Mouse (Mus musculus) heart, embryonic 14.5 days (tissue): ENCODE measurements around the gene Slc7a14. TPM values are rescaled to one million over a fixed set of nuclear protein-coding genes. Genes with fewer than 3 reads are reported as not detected.
A peak's percentile ranks its signal among the peaks of the same experiment; 100 is the strongest.

ENCODE experiments used
- ATAC-seq: fragments of 200-750 bp; cut with Nextera tagmentation; 2 replicates; pipeline ENCODE4 v1.8.0; 2017; ENCODE audit warnings: low read depth, moderate TSS enrichment; ENCODE audit not compliant: insufficient number of reproducible peaks, insufficient read depth, low FRiP score
- H3K27ac ChIP-seq, 2 experiments: fragments of 200-500 bp in 1 of 2; fragments of 300-500 bp in 1 of 2; sonication (generic) in 1 of 2; replicated peaks in 1 of 2; 2 replicates each; pipeline ENCODE4 v1.5.1; 2012 to 2014; ENCODE audit warnings: low read depth in 2 of 2, low read length in 2 of 2, control low read depth in 1 of 2, mild to moderate bottlenecking in 1 of 2, mixed read lengths in 1 of 2; ENCODE audit not compliant: control insufficient read depth in 1 of 2, insufficient read depth in 1 of 2
- H3K27me3 ChIP-seq: fragments of 300-500 bp; sonication (generic); 2 replicates; pipeline ENCODE4 v1.6.1; 2014; ENCODE audit warnings: mild to moderate bottlenecking, low read length, control low read depth; ENCODE audit not compliant: control insufficient read depth, insufficient read depth
- H3K36me3 ChIP-seq: fragments of 300-500 bp; sonication (generic); 2 replicates; pipeline ENCODE4 v1.6.1; 2014; ENCODE audit warnings: mild to moderate bottlenecking, control low read depth, low read length, mixed read lengths; ENCODE audit not compliant: control insufficient read depth, insufficient read depth
- H3K4me1 ChIP-seq, 2 experiments: fragments of 200-500 bp in 1 of 2; fragments of 300-500 bp in 1 of 2; sonication (generic) in 1 of 2; 2 replicates each; pipeline ENCODE4 v1.6.1; 2012 to 2014; ENCODE audit warnings: low read length in 2 of 2, control low read depth in 1 of 2, mixed read lengths in 1 of 2; ENCODE audit not compliant: control insufficient read depth in 2 of 2, insufficient read depth in 2 of 2
- H3K4me2 ChIP-seq: fragments of 300-500 bp; sonication (generic); 2 replicates; pipeline ENCODE4 v1.6.1; 2014; ENCODE audit warnings: mild to moderate bottlenecking, low read length
- H3K4me3 ChIP-seq, 2 experiments: fragments of 200-500 bp in 1 of 2; fragments of 300-500 bp in 1 of 2; sonication (generic) in 1 of 2; 2 replicates each; pipeline ENCODE4 v1.5.1; 2012 to 2014; ENCODE audit warnings: low read length in 2 of 2, mild to moderate bottlenecking in 2 of 2, control low read depth in 1 of 2, low read depth in 1 of 2, moderate library complexity in 1 of 2; ENCODE audit not compliant: control insufficient read depth in 1 of 2, insufficient read depth in 1 of 2
- H3K9ac ChIP-seq: fragments of 300-500 bp; sonication (generic); 2 replicates; pipeline ENCODE4 v1.6.1; 2014; ENCODE audit warnings: mild to moderate bottlenecking, low read length
- H3K9me3 ChIP-seq: fragments of 300-500 bp; sonication (generic); 2 replicates; pipeline ENCODE4 v1.6.1; 2016; ENCODE audit warnings: low read length, control low read depth; ENCODE audit not compliant: control insufficient read depth
- WGBS: fragments of 180-500 bp; shearing (Covaris S2); extraction: QIAGEN DNeasy Blood & Tissue Kit; methylation state at CpG from one replicate; pipeline ENCODE4 v1.1.7; 2014; 5-methylcytosine and 5-hydroxymethylcytosine counted together
- polyA plus RNA-seq: library from polyadenylated mRNA; unstranded; fragments of >200 nt; fragmentation: Nextera tagmentation; extraction: Ambion mirVana; gene quantifications from 2 replicates; pipeline ENCODE4 v1.2.1, GENCODE M21; 2014

The Slc7a14 gene
- 0.62 and 0.66 TPM in 2 replicates for polyA plus RNA-seq

GRCm38 (mm10) chr3:31309934-31310787 lies at the start of gene Slc7a14:
Gene Slc7a14, minus strand, starts transcription at chr3:31310378.
- H3K4me2 ChIP-seq = peak within 1 kb of the TSS; percentile 35
- no peaks in the 10 kb centered on the region for H3K9me3 ChIP-seq
- H3K4me1 ChIP-seq = peaks cover 0 to 3% of the 10 kb centered on the region in 2 experiments; a peak in 1 of 4 replicates
- H3K27ac ChIP-seq = no peak within 1 kb of the TSS
- WGBS = 2% methylated on average over 33 of the region's 38 CpGs
- no peak within 1 kb of the TSS for H3K9ac ChIP-seq
- H3K36me3 ChIP-seq = no peaks in the 10 kb centered on the region
- H3K4me3 ChIP-seq = peak within 1 kb of the TSS; percentile 5 to 19; a peak in 3 of 4 replicates
- peaks cover 42% of the 10 kb centered on the region for H3K27me3 ChIP-seq
- no peak for ATAC-seq

GRCm38 (mm10) chr3:31346540-31346939 lies 36.4 kb upstream of the Slc7a14 start:
- Histone ChIP-seq H3K4me3 (no peak overlapping the region), H3K4me1 (no peaks in the 10 kb centered on the region), H3K9ac (no peak overlapping the region), H3K27me3 (no peaks in the 10 kb centered on the region), H3K36me3 (no peaks in the 10 kb centered on the region), H3K4me2 (no peak overlapping the region), H3K9me3 (no peaks in the 10 kb centered on the region), H3K27ac (no peak overlapping the region)
- no peak for ATAC-seq
- WGBS = 57% methylated on average over 4 of the region's 4 CpGs

DNA sequence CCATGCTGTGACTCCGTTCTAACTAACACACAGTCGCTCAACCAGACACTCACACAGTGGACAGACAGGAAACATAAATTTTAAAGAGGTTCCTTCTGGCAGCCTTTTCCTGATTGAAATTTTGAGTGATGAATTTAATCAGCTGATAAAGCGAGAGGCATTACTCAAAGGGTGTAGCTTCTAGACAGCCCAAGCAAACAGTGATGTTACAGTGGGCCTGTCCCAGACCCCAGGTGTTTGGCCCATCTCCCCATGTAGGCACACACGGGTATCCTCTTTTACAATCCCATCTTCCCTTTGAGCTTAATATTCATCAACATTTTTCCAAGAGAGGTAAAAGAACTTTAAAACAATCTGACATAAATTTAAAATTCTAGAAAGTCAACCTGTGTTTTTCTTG lies 35.6 kb upstream of the Slc7a14 start:
- H3K27ac ChIP-seq = no peak overlapping the region
- H3K36me3 ChIP-seq = no peaks in the 10 kb centered on the region
- ATAC-seq = no peak
- H3K4me3 ChIP-seq = no peak overlapping the region
- no peak overlapping the region for H3K4me2 ChIP-seq
- H3K27me3 ChIP-seq = no peaks in the 10 kb centered on the region
- H3K4me1 ChIP-seq = no peaks in the 10 kb centered on the region
- 66% methylated on average over 4 of the region's 4 CpGs for WGBS
- H3K9me3 ChIP-seq = no peaks in the 10 kb centered on the region
- H3K9ac ChIP-seq = no peak overlapping the region

- Histone ChIP-seq H3K9me3 (no peaks in the 10 kb centered on the region; the same call in 1 of the 2 replicates), H3K27ac (no peak overlapping the region), H3K4me2 (no peak overlapping the region), H3K27me3 (no peaks in the 10 kb centered on the region), H3K9ac (no peak overlapping the region), H3K36me3 (no peaks in the 10 kb centered on the region), H3K4me3 (no peak overlapping the region), H3K4me1 (no peaks in the 10 kb centered on the region)
- 53% methylated on average over 3 of the region's 3 CpGs for WGBS
- no peak for ATAC-seq
Measured at GRCm38 (mm10) chr3:31339236-31339635, 29.1 kb upstream of the Slc7a14 start.

- H3K36me3 ChIP-seq = no peaks in the 10 kb centered on the region
- H3K27ac ChIP-seq = no peak overlapping the region
- H3K4me2 ChIP-seq = no peak overlapping the region
- WGBS = 66% methylated on average over 7 of the region's 7 CpGs
- H3K9ac ChIP-seq = no peak overlapping the region
- no peaks in the 10 kb centered on the region for H3K27me3 ChIP-seq
- peaks cover 0 to 2% of the 10 kb centered on the region in 2 experiments; a peak in 2 of 4 replicates for H3K4me1 ChIP-seq
- H3K9me3 ChIP-seq = no peaks in the 10 kb centered on the region
- H3K4me3 ChIP-seq = no peak overlapping the region
- no peak for ATAC-seq
Measured at GRCm38 (mm10) chr3:31328237-31328836, 18.2 kb upstream of the Slc7a14 start.

DNA sequence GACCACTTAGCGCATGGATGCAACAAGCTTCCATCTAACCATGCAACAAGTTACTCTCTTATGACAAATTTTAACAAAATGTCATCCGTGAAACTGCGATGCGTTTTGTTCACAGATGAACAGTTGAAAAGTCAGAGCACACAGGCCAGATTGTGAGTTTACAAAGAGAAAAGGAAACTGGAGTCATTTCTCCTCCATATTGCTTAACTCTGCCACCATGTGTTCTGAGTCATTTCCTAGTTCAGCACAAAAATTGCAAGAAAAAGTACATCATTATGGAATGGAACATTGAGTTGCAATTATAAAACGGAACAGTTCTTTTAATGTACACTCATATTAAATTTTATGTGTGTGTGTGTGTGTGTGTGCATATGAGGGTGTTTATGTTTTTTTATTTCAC lies 17.6 kb upstream of the Slc7a14 start:
- no peaks in the 10 kb centered on the region for H3K9me3 ChIP-seq
- H3K36me3 ChIP-seq = no peaks in the 10 kb centered on the region
- H3K27ac ChIP-seq = no peak overlapping the region
- no peak for ATAC-seq
- 91% methylated on average over 5 of the region's 5 CpGs for WGBS
- H3K9ac ChIP-seq = no peak overlapping the region
- H3K27me3 ChIP-seq = no peaks in the 10 kb centered on the region
- no peak overlapping the region for H3K4me2 ChIP-seq
- H3K4me1 ChIP-seq = peaks cover 0 to 2% of the 10 kb centered on the region in 2 experiments; a peak in 2 of 4 replicates
- no peak overlapping the region for H3K4me3 ChIP-seq

DNA sequence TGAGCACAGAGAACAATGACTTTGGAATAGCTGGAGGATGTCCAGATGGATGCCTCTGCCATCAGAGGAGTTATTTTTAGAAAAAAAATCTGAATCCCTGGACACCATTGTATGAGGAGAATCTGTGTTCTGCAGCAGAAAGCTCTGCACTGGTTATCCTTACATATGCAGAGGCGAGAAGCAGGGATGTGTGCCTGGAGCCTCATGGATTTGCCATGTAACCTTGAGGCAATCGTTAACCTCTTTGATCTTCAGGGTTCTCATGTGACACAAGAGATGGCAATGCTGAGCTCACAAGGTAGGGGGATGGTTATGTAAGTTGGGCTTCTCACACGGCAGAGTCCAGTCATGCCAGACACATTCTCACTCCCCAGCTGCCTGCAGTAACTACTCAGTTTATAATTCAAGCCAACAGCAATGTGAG lies 14.1 kb upstream of the Slc7a14 start:
- no peak overlapping the region for H3K9ac ChIP-seq
- no peak overlapping the region for H3K4me3 ChIP-seq
- H3K4me2 ChIP-seq = no peak overlapping the region
- H3K9me3 ChIP-seq = no peaks in the 10 kb centered on the region
- ATAC-seq = no peak
- no peaks in the 10 kb centered on the region for H3K36me3 ChIP-seq
- H3K4me1 ChIP-seq = peaks cover 0 to 2% of the 10 kb centered on the region in 2 experiments; a peak in 2 of 4 replicates
- no peaks in the 10 kb centered on the region for H3K27me3 ChIP-seq
- no peak overlapping the region for H3K27ac ChIP-seq
- WGBS = 32% methylated on average over 3 of the region's 3 CpGs
